Mouse (Mus musculus): ENCODE results near the gene Lgi4. TPM values are rescaled to one million over a fixed set of nuclear protein-coding genes. Genes with fewer than 3 reads are reported as not detected.

Lgi4 gene
- total RNA-seq, 2 experiments from 2014 or later: 0.95 to 1.4 TPM

DNA sequence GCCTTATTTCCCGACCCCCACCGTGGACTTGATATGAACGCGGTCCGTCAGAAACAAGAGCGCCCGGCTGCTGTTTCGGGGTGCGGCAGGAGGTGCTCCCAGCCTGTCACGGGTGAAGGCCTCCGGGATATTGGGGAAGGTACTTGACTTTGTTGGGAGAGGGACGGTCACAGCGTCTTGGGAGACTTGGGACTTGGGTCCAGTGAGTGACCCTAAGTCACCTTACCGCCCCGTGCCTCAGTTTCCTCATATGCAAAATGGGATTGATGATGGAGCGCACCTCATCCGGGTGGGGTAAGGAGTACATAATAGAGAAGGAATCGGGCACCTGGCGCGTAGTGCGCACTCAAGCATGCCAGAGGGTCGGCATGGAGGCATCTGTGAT, 6.9 kb upstream of the Lgi4 start:
- no peak for DNase-seq

DNA sequence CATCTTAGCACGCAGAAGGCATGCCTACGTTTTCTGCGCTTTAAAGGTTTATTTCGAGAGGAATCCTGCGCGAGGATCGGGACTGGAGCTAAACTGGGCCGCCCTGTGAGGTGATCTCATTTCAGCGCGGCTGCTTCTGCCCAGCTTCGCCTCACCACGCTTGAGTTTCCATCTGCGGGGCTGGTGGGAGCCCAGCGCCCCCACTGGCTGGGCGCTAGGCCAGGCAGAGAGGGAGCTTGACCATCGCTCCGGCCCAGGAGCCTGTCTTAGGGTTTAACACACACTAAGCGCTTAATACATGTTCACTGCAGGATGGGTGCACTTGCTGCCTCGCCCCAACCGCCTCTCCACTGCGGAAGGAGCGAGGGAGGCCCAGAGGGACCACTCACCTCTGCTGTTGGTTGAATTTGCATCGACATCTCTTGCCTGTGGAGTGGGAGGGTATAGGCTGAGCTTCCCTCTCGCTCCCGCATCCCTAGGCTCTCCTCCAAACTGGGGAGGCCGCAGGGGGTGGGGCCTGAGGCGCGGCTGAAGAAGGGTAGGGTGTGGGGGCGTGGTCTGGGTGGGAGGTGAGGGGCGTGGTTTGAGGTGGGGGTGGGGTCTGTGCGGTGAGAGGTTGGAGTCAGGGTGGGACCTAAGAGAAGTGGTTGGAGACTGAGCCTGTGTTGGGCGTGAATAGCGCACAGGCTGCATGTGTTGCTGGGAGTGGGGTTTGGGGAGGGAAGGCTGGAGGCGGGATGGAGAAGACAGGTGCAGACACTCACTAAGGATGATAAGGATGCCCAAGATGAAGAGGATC, 6.3 kb upstream of the Lgi4 start:
- DNase-seq: peak; percentile 64

DNA sequence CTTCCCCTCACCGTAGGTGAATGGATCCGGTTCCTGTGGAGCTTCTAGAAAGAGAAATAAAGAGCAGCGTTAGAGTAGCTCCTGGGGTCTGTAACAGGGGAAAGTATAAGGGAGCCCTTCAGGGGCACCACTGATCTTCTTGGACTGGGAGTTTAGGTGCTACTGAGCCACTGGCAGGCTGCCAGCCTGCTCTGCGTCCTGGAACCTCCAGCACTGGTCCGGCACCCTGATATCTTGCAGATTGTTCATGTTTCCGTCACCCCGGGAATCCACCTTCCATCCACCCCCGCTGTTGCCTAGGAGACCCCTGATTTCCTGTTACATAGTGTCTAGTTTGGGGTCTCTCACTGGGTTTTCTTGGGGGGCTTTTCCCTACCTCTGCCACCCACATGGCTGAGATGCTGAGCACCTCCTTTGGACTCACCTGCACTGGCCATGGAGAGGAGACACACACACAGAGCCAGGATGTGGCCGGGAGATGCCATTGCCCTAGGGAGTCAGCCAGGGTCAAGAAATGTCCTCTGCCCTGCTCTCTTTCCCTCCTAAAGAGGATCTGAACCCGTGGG, 5.2 kb upstream of the Lgi4 start:
- DNase-seq: peak; percentile 53

DNA sequence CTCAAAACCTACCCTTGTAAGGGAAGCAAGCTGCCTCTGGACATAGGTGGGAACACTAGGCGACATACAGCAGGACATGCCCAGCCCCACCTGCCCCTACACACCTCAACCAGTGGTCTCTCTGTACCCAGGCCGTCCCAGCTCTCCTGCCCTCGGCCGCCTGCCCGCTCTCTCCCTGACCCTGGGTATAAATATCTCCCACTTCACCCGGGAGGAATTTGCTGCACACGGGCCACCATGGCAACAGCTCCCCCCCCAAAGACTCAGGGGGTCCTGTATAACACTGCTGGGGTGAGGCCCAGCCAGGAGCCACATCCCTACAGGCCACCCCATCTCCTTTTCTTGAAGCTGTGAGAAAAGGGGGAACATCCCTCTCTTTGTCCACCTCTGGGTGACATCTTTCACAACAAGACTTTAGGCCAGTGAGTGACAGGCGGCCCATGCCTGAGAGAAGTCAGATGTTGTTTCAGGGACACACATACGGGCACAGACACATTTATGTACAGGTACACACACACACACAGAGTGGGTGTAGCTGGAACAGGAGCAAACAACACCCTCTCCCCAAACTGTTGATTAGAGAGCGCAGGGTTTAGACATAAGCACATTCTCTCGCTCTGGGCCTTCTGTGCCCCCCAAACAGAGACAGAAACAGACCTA, 4.4 kb upstream of the Lgi4 start:
- DNase-seq: peak; percentile 78

GRCm38 (mm10) chr7:31055354-31055824, 3.8 kb upstream of the Lgi4 start:
- peak; percentile 93 for DNase-seq

DNA sequence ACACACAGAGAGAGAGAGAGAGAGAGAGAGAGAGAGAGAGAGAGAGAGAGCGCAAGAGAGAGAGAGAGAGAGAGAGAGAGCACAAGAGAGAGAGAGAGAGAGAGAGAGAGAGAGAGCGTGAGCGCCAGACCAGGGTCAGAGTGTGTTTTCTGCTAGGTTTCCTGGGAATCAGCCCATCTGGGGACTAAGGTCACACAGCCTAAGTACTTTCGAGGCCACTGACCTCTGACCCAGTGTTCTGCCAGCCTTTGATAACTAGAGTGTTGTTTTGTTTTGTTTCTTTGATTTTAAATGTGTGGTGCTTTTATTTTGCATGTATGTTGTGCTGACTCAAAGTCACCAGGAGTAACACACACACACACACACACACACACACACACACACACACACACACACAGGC, 3.3 kb upstream of the Lgi4 start:
- no peak for DNase-seq

DNA sequence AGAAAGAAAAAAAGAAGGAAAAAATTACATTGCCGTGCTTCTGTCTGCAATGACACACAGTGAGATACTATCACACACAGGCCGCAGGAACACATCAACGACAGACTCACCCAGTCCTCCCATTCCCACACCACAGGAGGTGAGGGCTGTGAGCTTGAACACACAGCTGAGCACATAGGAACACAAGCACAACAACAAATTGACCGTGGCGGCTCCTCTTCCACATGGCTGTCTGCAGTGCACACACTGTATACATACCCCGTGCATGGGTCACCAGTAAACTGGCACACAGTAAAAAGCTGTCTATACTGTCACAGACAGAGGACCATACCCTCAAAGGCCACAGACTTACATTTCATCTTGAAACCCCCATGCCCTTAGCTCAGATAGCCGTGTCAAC, 2.7 kb upstream of the Lgi4 start:
- no peak for DNase-seq

- no peak for DNase-seq
Observed at GRCm38 (mm10) chr7:31057071-31057470, 2.1 kb upstream of the Lgi4 start, which contains the start of gene Fxyd1. TSS of gene Fxyd1 (minus strand) at chr7:31057199.

DNA sequence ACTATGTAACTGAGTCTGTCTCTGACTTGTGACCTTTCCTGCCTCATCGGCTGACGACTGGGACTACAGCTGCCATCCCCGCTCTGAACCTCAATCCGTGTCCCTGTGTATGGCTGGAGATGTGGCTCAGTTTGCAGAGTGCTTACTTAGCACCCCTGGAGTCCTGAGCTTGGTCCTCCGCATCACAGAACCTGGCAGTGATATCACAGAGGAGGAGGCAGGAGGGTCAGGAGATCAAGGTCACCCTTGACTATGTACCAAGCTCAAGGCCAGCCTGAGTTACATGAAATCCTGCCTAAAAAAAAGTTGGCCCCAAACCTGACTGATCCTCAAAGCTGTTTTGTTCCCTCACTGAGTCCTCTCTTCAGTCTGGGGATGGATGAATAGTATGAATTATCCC, 1.4 kb upstream of the Lgi4 start:
- DNase-seq: no peak

DNA sequence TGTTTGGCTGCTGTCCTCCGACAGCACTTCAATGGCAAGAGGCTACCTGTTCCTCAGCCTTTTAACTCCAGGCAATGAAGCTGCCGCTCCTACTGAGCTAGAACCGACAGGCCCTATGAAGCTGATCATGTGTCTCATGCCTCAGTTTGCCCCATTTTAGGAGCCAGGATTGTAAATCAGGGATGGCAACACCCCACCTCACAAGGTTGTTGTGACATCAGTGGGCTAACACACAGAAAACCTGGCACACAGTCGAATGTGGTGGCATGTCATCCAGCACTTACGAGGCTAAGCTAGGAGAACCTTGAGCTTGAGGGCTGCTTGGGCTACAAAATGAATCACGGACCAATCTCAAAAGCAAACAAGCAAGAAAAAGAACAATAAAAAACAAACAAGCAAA, 931 bp upstream of the Lgi4 start:
- DNase-seq: no peak

- no peak for DNase-seq
Observed at GRCm38 (mm10) chr7:31059919-31060620, 928 bp downstream of the Lgi4 start.

GRCm38 (mm10) chr7:31060621-31061010, 1.5 kb downstream of the Lgi4 start:
- DNase-seq: no peak

GRCm38 (mm10) chr7:31063074-31063560, 4.0 kb downstream of the Lgi4 start:
- no peak for DNase-seq

DNA sequence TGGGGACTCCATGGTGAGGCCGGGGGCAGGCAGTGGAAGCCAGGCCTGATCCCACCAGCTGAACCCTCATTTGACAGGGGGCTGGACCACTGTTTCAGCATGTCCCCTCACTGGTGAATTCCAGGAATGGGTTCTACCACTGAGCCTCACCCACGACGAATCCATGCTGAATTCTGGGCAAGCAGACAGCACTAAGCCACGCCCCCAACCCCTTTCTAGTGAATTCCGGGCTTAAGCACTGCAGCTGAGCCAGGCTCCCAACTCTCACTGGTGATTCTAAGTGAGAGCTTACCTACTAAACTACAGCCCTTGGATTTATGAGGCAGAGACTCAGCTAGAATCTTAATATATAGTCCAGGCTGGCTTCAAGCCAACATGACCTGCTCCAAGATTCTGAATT, 8.7 kb downstream of the Lgi4 start:
- peak; percentile 57 for DNase-seq

DNA sequence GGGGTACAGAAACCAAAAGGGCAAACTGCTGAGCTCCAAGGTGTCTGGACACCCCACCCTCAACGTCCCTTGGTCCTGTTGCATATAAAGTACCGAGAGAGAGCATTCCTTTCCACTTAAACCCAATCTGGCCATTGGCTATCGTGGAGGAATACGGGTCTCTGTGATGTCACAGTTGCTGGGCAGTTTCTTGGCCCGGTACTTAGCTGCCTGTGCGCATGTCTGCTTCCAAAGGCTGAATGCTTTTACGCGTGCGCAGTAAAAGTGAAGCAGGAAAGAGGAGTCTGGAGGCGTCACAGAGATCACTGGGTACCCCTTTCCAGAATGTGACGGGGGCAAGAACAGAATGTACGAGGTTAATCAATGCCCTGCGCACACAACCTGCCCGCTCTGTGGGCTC, 10.3 kb downstream of the Lgi4 start:
- no peak for DNase-seq

- no peak for DNase-seq
Observed at GRCm38 (mm10) chr7:31070324-31070723, 11.2 kb downstream of the Lgi4 start.

DNA sequence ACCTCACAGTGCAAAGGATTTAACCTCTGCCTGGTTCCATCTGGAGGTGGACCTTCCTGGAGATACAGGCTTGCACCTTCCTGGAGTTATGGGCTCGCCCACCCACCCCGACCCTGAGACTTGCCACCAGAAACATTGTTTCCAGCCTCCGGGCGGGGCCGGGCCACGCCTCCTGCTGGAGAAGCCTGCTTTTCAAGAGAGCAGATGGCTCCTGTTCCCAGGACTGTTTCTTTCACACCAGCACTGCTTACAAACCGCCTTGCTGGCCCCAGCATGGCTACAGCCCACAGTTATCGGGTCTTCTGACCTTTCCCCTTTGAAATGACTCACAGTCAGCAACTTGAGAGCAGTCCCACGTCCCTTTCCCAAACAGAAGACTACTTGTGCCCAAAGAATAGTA, 13.2 kb downstream of the Lgi4 start:
- no peak for DNase-seq

DNA sequence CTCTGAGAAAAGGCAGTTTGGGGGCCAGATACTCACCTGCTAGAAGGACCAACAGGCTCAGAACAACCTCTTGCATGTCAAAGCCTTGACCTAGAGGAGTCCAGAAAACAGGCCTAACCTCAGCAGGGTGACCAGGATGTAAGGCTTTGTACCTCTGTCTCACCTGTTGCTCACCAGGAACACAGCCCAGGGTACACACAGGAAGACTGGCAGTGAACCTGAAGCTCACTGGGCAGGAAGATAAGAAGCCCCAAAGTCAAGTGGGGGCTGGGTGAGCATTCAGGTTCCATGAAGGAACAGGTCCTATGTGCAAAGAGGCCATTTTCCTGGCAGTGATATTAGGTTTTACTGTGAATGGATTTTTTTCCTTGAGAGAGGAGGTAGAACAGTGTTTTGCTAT, 14.4 kb downstream of the Lgi4 start:
- DNase-seq: no peak

GRCm38 (mm10) chr7:31074061-31074712, 15.0 kb downstream of the Lgi4 start:
- DNase-seq: no peak

DNA sequence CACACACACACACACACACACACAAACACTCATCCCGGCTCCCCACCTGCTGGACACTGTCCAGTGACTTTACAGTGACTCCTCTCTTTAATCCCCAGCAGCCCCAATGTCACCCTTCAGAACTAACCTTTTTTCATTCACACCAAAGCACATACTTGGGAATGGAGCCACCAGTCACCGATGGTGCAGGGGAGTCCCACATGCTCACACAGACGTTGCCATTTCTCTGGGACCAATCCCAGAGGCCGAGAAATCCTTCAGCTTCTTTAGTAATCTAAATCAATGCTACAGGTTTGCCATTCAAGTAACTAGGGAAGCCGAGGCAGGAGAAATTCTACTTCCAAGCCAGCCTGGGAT, 15.5 kb downstream of the Lgi4 start:
- no peak for DNase-seq

GRCm38 (mm10) chr7:31076492-31076891, 17.4 kb downstream of the Lgi4 start, which contains the start of gene Fxyd3:
TSS of gene Fxyd3 (minus strand) at chr7:31076704.
- no peak for DNase-seq

DNA sequence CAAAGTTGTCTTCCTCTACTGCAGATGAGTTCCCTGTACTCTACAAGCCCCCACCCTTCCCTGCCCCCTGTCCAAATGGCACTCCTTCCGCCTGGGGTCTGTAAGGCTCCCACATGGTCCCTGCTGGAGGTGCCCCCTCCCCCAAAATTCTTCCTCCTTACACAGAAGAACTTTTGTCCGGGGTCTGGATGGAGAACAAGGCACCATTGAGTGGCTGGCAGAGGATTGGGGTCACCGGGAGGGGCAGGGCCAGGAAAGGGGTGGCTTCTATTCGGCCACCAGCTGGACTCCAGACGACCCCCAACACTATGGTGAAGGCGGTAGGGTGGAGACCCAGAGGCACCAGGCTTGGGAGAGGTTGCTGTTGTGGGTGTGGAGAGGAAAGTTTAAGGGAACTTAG, 18.3 kb downstream of the Lgi4 start:
- no peak for DNase-seq

All from heart, postnatal 4 days (tissue).